Mouse (Mus musculus) MEL (cell line): ENCODE data around the gene Ndufv2. TPM values are rescaled to one million over a fixed set of nuclear protein-coding genes. Genes with fewer than 3 reads are reported as not detected.
"Not testable (repeated sequence)": the region's sequence is repeated elsewhere in the genome, so short reads cannot be mapped to it uniquely, and the experiment has no call there.

Experiments
- DNase-seq: peaks from one replicate; pipeline ENCODE4 v3.0.0; 2011; ENCODE audit warnings: low read depth, low spot score
- H3K27ac ChIP-seq: 2 replicates; pipeline ENCODE4 v1.5.1; 2012; ENCODE audit warnings: low read depth, mild to moderate bottlenecking, control low read depth, low read length, moderate library complexity; ENCODE audit not compliant: control insufficient read depth
- H3K27me3 ChIP-seq, 2 experiments: fragments of 150-350 bp in 1 of 2; sonication (generic) in 1 of 2; 2 replicates each; pipeline ENCODE4 v1.6.1; 2012; ENCODE audit warnings: low read length in 2 of 2, mild to moderate bottlenecking in 2 of 2, improper control_type of control experiment in 1 of 2, moderate library complexity in 1 of 2; ENCODE audit not compliant: insufficient read depth in 2 of 2, control insufficient read depth in 1 of 2
- H3K36me3 ChIP-seq, 2 experiments: 2 replicates each; pipeline ENCODE4 v1.6.1; 2012 to 2014; ENCODE audit warnings: low read length in 2 of 2, improper control_type of control experiment in 1 of 2, inconsistent platforms in 1 of 2, mild to moderate bottlenecking in 1 of 2; ENCODE audit not compliant: insufficient read depth in 2 of 2, control insufficient read depth in 1 of 2
- H3K4me1 ChIP-seq, 2 experiments: fragments of 150-350 bp in 1 of 2; sonication (generic) in 1 of 2; 2 replicates each; pipeline ENCODE4 v1.6.1; 2012; ENCODE audit warnings: low read length in 2 of 2, improper control_type of control experiment in 1 of 2, mild to moderate bottlenecking in 1 of 2; ENCODE audit not compliant: insufficient read depth in 2 of 2, control insufficient read depth in 1 of 2
- H3K4me3 ChIP-seq, 2 experiments: fragments of 150-350 bp in 1 of 2; sonication (generic) in 1 of 2; 2 replicates each; pipeline ENCODE4 v1.5.1; 2012; ENCODE audit warnings: low read depth in 2 of 2, low read length in 2 of 2, mild to moderate bottlenecking in 2 of 2, moderate library complexity in 2 of 2, control low read depth in 1 of 2, improper control_type of control experiment in 1 of 2; ENCODE audit not compliant: control insufficient read depth in 1 of 2, insufficient read depth in 1 of 2
- H3K79me2 ChIP-seq: 2 replicates; pipeline ENCODE4 v1.6.1; 2012; ENCODE audit warnings: mild to moderate bottlenecking, low read length, moderate library complexity; ENCODE audit not compliant: control insufficient read depth, poor library complexity, insufficient read depth
- H3K9ac ChIP-seq: 2 replicates; pipeline ENCODE4 v1.6.1; 2012; ENCODE audit warnings: low read depth, mild to moderate bottlenecking, control low read depth, low read length, moderate library complexity; ENCODE audit not compliant: control insufficient read depth, poor library complexity, severe bottlenecking
- H3K9me3 ChIP-seq: fragments of 150-350 bp; sonication (generic); replicated peaks from 2 replicates; pipeline ENCODE4 v1.6.1; 2012; ENCODE audit warnings: mild to moderate bottlenecking, low read length, improper control_type of control experiment, moderate library complexity; ENCODE audit not compliant: insufficient read depth
- CHD1 ChIP-seq: IDR thresholded peaks from 2 replicates; pipeline ENCODE4 v1.6.1; 2012; ENCODE audit warnings: low read depth, mild to moderate bottlenecking, inconsistent platforms, low read length, improper control_type of control experiment
- CTCF ChIP-seq, 3 experiments: IDR thresholded peaks in 2 of 3; conservative IDR thresholded peaks in 1 of 3; 2 replicates each; pipeline ENCODE4 v1.5.1; 2011 to 2012; ENCODE audit warnings: low read length in 3 of 3, low read depth in 2 of 3, mild to moderate bottlenecking in 2 of 3, improper control_type of control experiment in 1 of 3, inconsistent platforms in 1 of 3, mixed read lengths in 1 of 3, moderate library complexity in 1 of 3; ENCODE audit not compliant: control insufficient read depth in 1 of 3, insufficient read depth in 1 of 3, poor library complexity in 1 of 3, severe bottlenecking in 1 of 3
- JUND ChIP-seq: IDR thresholded peaks from 2 replicates; pipeline ENCODE4 v1.6.1; 2011; ENCODE audit warnings: low read depth, mild to moderate bottlenecking, improper control_type of control experiment, low read length
- MAFK ChIP-seq: IDR thresholded peaks from 2 replicates; pipeline ENCODE4 v1.6.1; 2011; ENCODE audit warnings: low read depth, mild to moderate bottlenecking, low read length, improper control_type of control experiment, borderline replicate concordance
- MXI1 ChIP-seq: IDR thresholded peaks from 2 replicates; pipeline ENCODE4 v1.6.1; 2011; ENCODE audit warnings: mild to moderate bottlenecking, low read depth, low read length, improper control_type of control experiment
- NELFE ChIP-seq: IDR thresholded peaks from 2 replicates; pipeline ENCODE4 v1.6.1; 2011; ENCODE audit warnings: low read depth, low read length, improper control_type of control experiment
- NRF1 ChIP-seq: IDR thresholded peaks from 2 replicates; pipeline ENCODE4 v1.6.1; 2014; ENCODE audit warnings: low read depth, mild to moderate bottlenecking, inconsistent platforms, low read length, improper control_type of control experiment, moderate library complexity; ENCODE audit not compliant: poor library complexity, insufficient read depth, severe bottlenecking
- RAD21 ChIP-seq: IDR thresholded peaks from 2 replicates; pipeline ENCODE4 v1.6.1; 2011; ENCODE audit warnings: mild to moderate bottlenecking, low read depth, low read length, improper control_type of control experiment
- SIN3A ChIP-seq: IDR thresholded peaks from 2 replicates; pipeline ENCODE4 v1.6.1; 2012; ENCODE audit warnings: low read length, improper control_type of control experiment, inconsistent platforms
- SMC3 ChIP-seq: IDR thresholded peaks from 2 replicates; pipeline ENCODE4 v1.6.1; 2011; ENCODE audit warnings: low read depth, low read length, improper control_type of control experiment
- TAL1 ChIP-seq: IDR thresholded peaks from 2 replicates; pipeline ENCODE4 v1.6.1; 2012; ENCODE audit warnings: mild to moderate bottlenecking, inconsistent platforms, low read length, moderate library complexity, mixed read lengths
- TBP ChIP-seq: IDR thresholded peaks from 2 replicates; pipeline ENCODE4 v1.8.0; 2011; ENCODE audit warnings: low read depth, low read length, improper control_type of control experiment
- TCF12 ChIP-seq: IDR thresholded peaks from 2 replicates; pipeline ENCODE4 v1.6.1; 2014; ENCODE audit warnings: low read depth, mild to moderate bottlenecking, inconsistent platforms, low read length, improper control_type of control experiment, moderate library complexity
- UBTF ChIP-seq: IDR thresholded peaks from 2 replicates; pipeline ENCODE4 v1.6.1; 2012; ENCODE audit warnings: low read depth, mild to moderate bottlenecking, inconsistent platforms, low read length, improper control_type of control experiment, moderate library complexity, borderline replicate concordance; ENCODE audit not compliant: insufficient read depth
- USF1 ChIP-seq: IDR thresholded peaks from 2 replicates; pipeline ENCODE4 v1.6.1; 2014; ENCODE audit warnings: low read depth, mild to moderate bottlenecking, inconsistent platforms, low read length, improper control_type of control experiment, moderate library complexity
- ZKSCAN1 ChIP-seq: IDR thresholded peaks from 2 replicates; pipeline ENCODE4 v1.6.1; 2012; ENCODE audit warnings: low read depth, mild to moderate bottlenecking, inconsistent platforms, low read length, improper control_type of control experiment, moderate library complexity
- ZMIZ1 ChIP-seq: IDR thresholded peaks from 2 replicates; pipeline ENCODE4 v1.6.1; 2012; ENCODE audit warnings: low read depth, mild to moderate bottlenecking, inconsistent platforms, low read length, improper control_type of control experiment, moderate library complexity
- ZNF384 ChIP-seq: IDR thresholded peaks from 2 replicates; pipeline ENCODE4 v1.6.1; 2012; ENCODE audit warnings: low read depth, mild to moderate bottlenecking, inconsistent platforms, low read length, improper control_type of control experiment
- polyA plus RNA-seq, 2 experiments: library from polyadenylated mRNA; stranded (reverse) in 1 of 2; unstranded in 1 of 2; fragments of >175 nt in 1 of 2; fragments of >200 nt in 1 of 2; gene quantifications; 2 replicates each; pipeline versions ENCODE4 v1.2.1 to v1.2.4; 2012; ENCODE audit warnings: low replicate concordance in 2 of 2, low read depth in 1 of 2; ENCODE audit not compliant: insufficient read length in 2 of 2, insufficient read depth in 1 of 2, missing spikeins in 1 of 2
- total RNA-seq: library from RNA; depleted of rRNA; stranded (reverse); fragments of 300-350 nt; gene quantifications from 2 replicates; pipeline ENCODE4 v1.2.3, GENCODE M21; 2012

Ndufv2 gene
- total and polyA plus RNA-seq, 3 experiments = 169 to 178 TPM; not detected in 1

DNA sequence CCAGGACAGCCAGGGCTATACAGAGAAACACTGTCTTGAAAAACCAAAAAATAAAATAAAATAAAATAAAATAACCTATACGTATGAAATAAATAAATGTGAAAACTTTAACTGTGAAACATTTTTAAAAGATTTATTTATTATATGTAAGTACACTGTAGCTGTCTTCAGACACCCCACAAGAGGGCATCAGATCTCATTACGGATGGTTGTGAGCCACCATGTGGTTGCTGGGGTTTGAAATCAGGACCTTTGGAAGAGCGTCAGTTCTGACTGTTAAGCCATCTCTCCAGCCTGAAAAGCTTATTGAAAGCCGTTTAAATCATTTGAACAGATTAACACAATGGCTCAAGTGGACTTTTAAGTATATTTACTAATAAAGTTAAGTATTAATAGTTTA is 57.7 kb downstream of the Ndufv2 start:
- TF ChIP-seq RAD21 (peak; percentile 1; the same call in 1 of the 2 replicates), CTCF (IDR thresholded peaks at IDR 0.05 in 2 of 3, conservative IDR thresholded peaks at IDR 0.05 in 1 of 3; ENCODE audit: control insufficient read depth in 1 of 3, insufficient read depth in 1 of 3, low read depth in 2 of 3, low read length in 3 of 3, poor library complexity in 1 of 3, severe bottlenecking in 1 of 3) (peak in 1 of 3 experiments; percentile 40; a peak in 2 of 6 replicates), SMC3 (peak; percentile 17; the same call in 1 of the 2 replicates)
- H3K4me1 ChIP-seq, H3K27ac ChIP-seq, H3K9me3 ChIP-seq, H3K27me3 ChIP-seq, H3K79me2 ChIP-seq, DNase-seq, H3K4me3 ChIP-seq, H3K36me3 ChIP-seq, H3K9ac ChIP-seq: not testable (repeated sequence)

DNA sequence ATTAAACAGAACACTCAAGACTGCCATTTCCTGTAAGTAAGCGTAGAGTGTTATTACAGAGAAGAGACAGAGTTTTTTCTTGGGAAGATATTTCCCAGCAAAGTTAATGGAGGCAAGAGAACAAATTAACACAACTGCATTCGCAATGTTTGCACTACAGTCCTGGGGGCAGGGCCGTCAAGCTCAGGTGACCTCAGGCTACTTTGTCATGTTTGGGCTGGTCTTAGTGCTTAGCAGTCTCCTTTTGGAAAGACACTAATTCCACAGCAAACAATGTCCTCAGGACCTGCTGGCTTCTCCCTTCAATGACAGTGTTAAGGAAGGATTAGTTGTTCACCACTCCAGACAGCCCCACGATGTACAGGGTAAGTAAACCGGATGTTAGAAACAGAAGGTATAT is 60.3 kb downstream of the Ndufv2 start:
- H3K9me3 ChIP-seq = no peaks in the 10 kb centered on the region
- H3K36me3 ChIP-seq = peaks cover 0 to 10% of the 10 kb centered on the region in 2 experiments; a peak in 3 of 4 replicates

DNA sequence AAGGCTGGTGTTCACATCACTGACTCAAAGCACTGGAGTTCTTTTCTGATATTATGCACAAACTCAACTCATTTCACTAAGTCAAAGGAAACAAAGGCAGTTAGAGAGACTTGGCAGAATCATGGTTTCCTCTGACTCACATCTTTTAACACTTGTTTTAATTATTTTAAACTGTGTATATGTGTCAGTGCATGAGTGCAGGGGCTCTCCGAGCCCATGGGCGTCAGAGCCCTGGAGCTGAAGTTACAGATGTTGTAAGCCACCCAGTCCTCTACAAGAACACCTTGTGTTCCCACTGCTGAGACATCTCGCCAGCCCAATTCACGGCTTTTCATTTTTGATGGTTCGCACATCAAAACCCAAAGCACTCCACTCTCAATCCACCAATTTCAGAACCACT is 68.1 kb downstream of the Ndufv2 start:
- no peak overlapping the region for H3K4me3 ChIP-seq
- H3K9ac ChIP-seq = no peak overlapping the region
- no peaks in the 10 kb centered on the region for H3K27me3 ChIP-seq
- peaks cover 0 to 10% of the 10 kb centered on the region in 2 experiments; a peak in 2 of 4 replicates for H3K36me3 ChIP-seq
- no peak overlapping the region for H3K27ac ChIP-seq
- no peak for TF ChIP-seq JUND
- TF ChIP-seq TBP = no peak
- no peak for TF ChIP-seq UBTF
- TF ChIP-seq ZNF384 = no peak
- TF ChIP-seq MXI1 = no peak
- no peak for TF ChIP-seq CHD1
- no peak for TF ChIP-seq ZKSCAN1
- no peak for TF ChIP-seq TCF12
- no peak for TF ChIP-seq NRF1
- H3K4me1 ChIP-seq = no peaks in the 10 kb centered on the region
- DNase-seq = no peak
- H3K9me3 ChIP-seq = no peaks in the 10 kb centered on the region
- H3K79me2 ChIP-seq = no peaks in the 10 kb centered on the region

More for the DNA sequence above, 60.3 kb downstream of the Ndufv2 start:
- Histone ChIP-seq H3K4me3 (no peak overlapping the region), H3K9ac (no peak overlapping the region), H3K27me3 (no peaks in the 10 kb centered on the region), H3K4me1 (peaks cover 0 to 2% of the 10 kb centered on the region in 2 experiments; a peak in 2 of 4 replicates), H3K79me2 (no peaks in the 10 kb centered on the region), H3K27ac (no peak overlapping the region)
- DNase-seq = no peak
- TF ChIP-seq ZKSCAN1 (no peak), MAFK (no peak), USF1 (no peak), SIN3A (no peak), UBTF (no peak), TAL1 (no peak), NRF1 (no peak), ZMIZ1 (no peak), NELFE (no peak)
